In the genomic region with DNA sequence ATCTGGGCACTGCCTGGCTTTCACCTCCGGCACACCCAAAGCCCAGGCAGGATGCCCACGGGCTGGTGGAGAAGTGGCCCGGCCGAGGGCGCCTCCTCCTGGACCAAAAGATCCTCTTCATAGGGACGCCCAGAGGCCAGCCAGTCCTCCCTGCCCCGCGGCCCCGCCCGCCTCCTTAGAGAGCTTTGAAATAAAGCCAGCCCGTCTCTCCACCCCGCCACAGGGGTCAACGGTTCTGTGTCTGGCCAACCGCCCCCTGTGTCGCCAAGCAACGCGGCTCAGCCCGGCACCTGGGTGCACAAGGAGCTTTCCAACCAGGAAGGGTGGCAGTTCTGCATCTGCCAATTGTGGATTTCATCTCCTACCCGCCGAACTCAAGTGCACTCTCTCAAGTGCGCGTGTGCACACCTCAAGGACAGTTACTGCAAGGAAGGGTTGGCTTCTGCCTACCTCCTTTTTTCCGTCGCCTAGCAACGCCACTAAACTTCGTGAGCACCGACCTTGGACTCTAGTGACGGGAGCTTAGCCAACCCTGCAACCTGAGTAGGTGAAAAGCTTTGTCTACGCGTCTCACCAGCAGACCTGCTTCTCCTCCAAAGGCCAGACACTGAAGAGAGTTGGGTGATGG, we compare ENCODE assay signal across 8 mouse cellular contexts. TPM values are rescaled to one million over a fixed set of nuclear protein-coding genes. Genes with fewer than 3 reads are reported as not detected.
DNase-seq lines count a peak whose midpoint lies in the region; ATAC-seq lines count a peak whose summit lies in the region.

Gene Gm26661, plus strand, starts transcription at position 56 of the 628 bp plus-strand sequence.

- peak within 1 kb of the TSS; percentile 67 for H3K4me2 ChIP-seq in forebrain, embryonic 13.5 days

- WGBS in forebrain, embryonic 13.5 days, result 2% methylated on average over 30 of the region's 30 CpGs
- 3% methylated on average over 30 of the region's 30 CpGs for WGBS in large intestine, adult 2 months

- peak within 1 kb of the TSS; percentile 28 for H3K4me3 ChIP-seq in brown adipose tissue, adult 24 weeks (ENCODE audit: insufficient read depth, low read depth, low read length)
- H3K4me3 ChIP-seq in forebrain, embryonic 13.5 days, result peak within 1 kb of the TSS; percentile 41

- H3K36me3 ChIP-seq in forebrain, embryonic 13.5 days (ENCODE audit: poor library complexity, severe bottlenecking), result no peaks in the 10 kb centered on the region

- H3K9ac ChIP-seq in forebrain, embryonic 13.5 days, result peak within 1 kb of the TSS; percentile 50

- DNase-seq in ES-CJ7 (ENCODE audit: low read depth, low spot score), result peak; percentile 96
- DNase-seq in heart, postnatal 4 days, result peak; percentile 61
- DNase-seq in large intestine, adult 2 months (ENCODE audit: low read depth, low spot score), result peak; percentile 94
- peak; percentile 70 for DNase-seq in lung, postnatal 14 days
- DNase-seq in ovary, postnatal 36 days (ENCODE audit: low spot score), result peak; percentile 78
- peak; percentile 41 to 48 for DNase-seq in thymus, postnatal 36 days

- H3K27me3 ChIP-seq in forebrain, embryonic 13.5 days, result no peaks in the 10 kb centered on the region

- H3K4me1 ChIP-seq in brown adipose tissue, adult 24 weeks (ENCODE audit: control insufficient read depth, insufficient read depth, insufficient read length, low read length), result peaks cover 8% of the 10 kb centered on the region
- peaks cover 10% of the 10 kb centered on the region for H3K4me1 ChIP-seq in forebrain, embryonic 13.5 days

- peak; percentile 85 for ATAC-seq in forebrain, embryonic 13.5 days

- H3K9me3 ChIP-seq in forebrain, embryonic 13.5 days (replicated peaks), result no peaks in the 10 kb centered on the region

- H3K27ac ChIP-seq in brown adipose tissue, adult 24 weeks (replicated peaks; ENCODE audit: low read depth, low read length), result no peak within 1 kb of the TSS
- H3K27ac ChIP-seq in forebrain, embryonic 13.5 days, result no peak within 1 kb of the TSS

RNA-seq across cellular contexts. Expression of gene Gm26661, which starts in this region (rescaled TPM):
- not detected in 2 replicates for polyA plus RNA-seq in brown adipose tissue, adult 24 weeks (2012; ENCODE audit: insufficient read depth, insufficient read length, missing spikeins)
- polyA plus RNA-seq in forebrain, embryonic 13.5 days (2015; fragmentation: Nextera tagmentation; extraction: Ambion mirVana), result not detected in 2 replicates
- not detected for total RNA-seq in heart, postnatal 4 days (2021)
- 0.34 TPM in 1 of 2 replicates, not detected in the other for polyA plus RNA-seq in large intestine, adult 2 months (2012; rRNA removed)

Comparison
In these comparisons a context has a peak if more than half of its experiments do, and no peak if none do; other contexts are left out.
1. Peak in ATAC-seq, H3K4me3 ChIP-seq, H3K9ac ChIP-seq and H3K4me2 ChIP-seq in forebrain, embryonic 13.5 days; RNA of the gene not detected or under 1 TPM.
2. Peak in DNase-seq in heart, postnatal 4 days; RNA of the gene not detected or under 1 TPM.
3. Peak in DNase-seq in large intestine, adult 2 months; RNA of the gene not detected or under 1 TPM.
4. DNase-seq: peak in every context shown above with its lines; median percentile 96 in ES-CJ7; 94 in large intestine, adult 2 months; 78 in ovary, postnatal 36 days; 70 in lung, postnatal 14 days; 61 in heart, postnatal 4 days; 44 in thymus, postnatal 36 days.